Mouse (Mus musculus) lung, embryonic 15.5 days (tissue): ENCODE measurements around the gene Pih1d1. TPM values are rescaled to one million over a fixed set of nuclear protein-coding genes. Genes with fewer than 3 reads are reported as not detected.
"Not testable (repeated sequence)": the region's sequence is repeated elsewhere in the genome, so short reads cannot be mapped to it uniquely, and the experiment has no call there.

Experiments used
- ATAC-seq: fragments of 200-750 bp; cut with Nextera tagmentation; 2 replicates; pipeline ENCODE4 v1.8.0; 2017; ENCODE audit warnings: moderate number of reproducible peaks, borderline replicate concordance; ENCODE audit not compliant: low FRiP score, low TSS enrichment; ENCODE audit errors: extremely low read depth
- H3K27ac ChIP-seq: fragments of 300-500 bp; sonication (generic); 2 replicates; pipeline ENCODE4 v1.5.1; 2015; ENCODE audit warnings: moderate library complexity, mild to moderate bottlenecking, inconsistent platforms
- H3K27me3 ChIP-seq: fragments of 300-500 bp; sonication (generic); 2 replicates; pipeline ENCODE4 v1.6.1; 2015; ENCODE audit warnings: inconsistent platforms
- H3K36me3 ChIP-seq: fragments of 300-500 bp; sonication (generic); 2 replicates; pipeline ENCODE4 v1.6.1; 2015; ENCODE audit warnings: inconsistent platforms
- H3K4me1 ChIP-seq: fragments of 300-500 bp; sonication (generic); 2 replicates; pipeline ENCODE4 v1.6.1; 2015; ENCODE audit warnings: inconsistent platforms
- H3K4me2 ChIP-seq: fragments of 300-500 bp; sonication (generic); 2 replicates; pipeline ENCODE4 v1.6.1; 2015; ENCODE audit warnings: inconsistent platforms, mild to moderate bottlenecking, moderate library complexity
- H3K4me3 ChIP-seq: fragments of 300-500 bp; sonication (generic); 2 replicates; pipeline ENCODE4 v1.5.1; 2015; ENCODE audit warnings: mild to moderate bottlenecking, inconsistent platforms
- H3K9ac ChIP-seq: fragments of 300-500 bp; sonication (generic); 2 replicates; pipeline ENCODE4 v1.6.1; 2015; ENCODE audit warnings: inconsistent platforms
- H3K9me3 ChIP-seq: fragments of 300-500 bp; sonication (generic); 2 replicates; pipeline ENCODE4 v1.6.1; 2016; ENCODE audit warnings: inconsistent platforms
- WGBS: fragments of 180-500 bp; shearing (Covaris S2); methylation state at CpG from one replicate; pipeline ENCODE4 v1.1.7; 2015; 5-methylcytosine and 5-hydroxymethylcytosine counted together
- polyA plus RNA-seq: library from polyadenylated mRNA; unstranded; fragments of >200 nt; fragmentation: Nextera tagmentation; extraction: Ambion mirVana; gene quantifications from 2 replicates; pipeline ENCODE4 v1.2.1, GENCODE M21; 2015

Gene Pih1d1
- polyA plus RNA-seq, 1 experiment from 2014 or later, result 103 TPM

GRCm38 (mm10) chr7:45162996-45163615, 9.0 kb downstream of the Pih1d1 start:
- no peak for ATAC-seq
- H3K27me3 ChIP-seq, result peaks cover 58% of the 10 kb centered on the region

DNA sequence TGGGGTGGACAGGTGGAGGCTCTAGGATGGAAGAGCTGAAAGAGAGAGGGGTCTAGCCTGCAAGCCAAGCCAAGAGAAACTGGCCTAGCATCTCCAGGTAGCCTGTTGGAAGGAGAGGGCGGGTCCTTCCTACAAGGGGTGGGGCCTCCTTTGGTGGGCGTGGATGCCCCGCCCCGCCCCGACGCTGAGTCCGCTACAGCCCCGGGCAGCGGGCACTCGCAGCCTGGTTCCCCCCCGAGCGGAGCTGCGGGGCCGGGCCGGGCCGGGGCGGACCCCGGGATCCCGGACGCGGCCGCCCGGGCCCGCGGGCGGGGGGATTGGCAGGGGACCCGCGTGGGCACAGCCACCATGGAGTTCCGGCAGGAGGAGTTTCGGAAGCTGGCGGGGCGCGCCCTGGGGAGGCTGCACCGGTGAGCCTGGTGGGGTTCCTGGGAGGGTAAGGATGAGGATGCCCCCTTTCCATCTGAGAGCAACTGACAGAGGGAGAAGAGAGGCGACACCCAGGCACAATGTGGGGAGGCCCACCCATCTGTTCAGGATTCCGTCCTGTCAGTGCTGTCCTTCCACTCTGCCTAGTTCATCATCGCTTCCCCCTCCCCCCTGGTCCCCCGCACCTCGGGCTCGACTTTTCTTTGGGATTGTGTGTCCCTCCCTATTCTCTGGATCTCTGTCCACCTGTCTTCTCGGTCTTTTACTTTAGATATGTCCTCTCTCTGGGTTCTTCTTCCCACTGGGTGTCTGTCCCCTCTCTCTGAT, 9.8 kb downstream of the Pih1d1 start, which contains the start of gene Slc17a7:
TSS of gene Slc17a7 (plus strand) at position 215 of the 756 bp plus-strand sequence.
- Histone ChIP-seq H3K36me3 (peaks cover 16% of the 10 kb centered on the region; the same call in 1 of the 2 replicates), H3K9ac (peak within 1 kb of the TSS; percentile 42), H3K4me1 (peaks cover 10% of the 10 kb centered on the region), H3K9me3 (no peaks in the 10 kb centered on the region), H3K27ac (no peak within 1 kb of the TSS), H3K4me2 (peak within 1 kb of the TSS; percentile 86), H3K4me3 (peak within 1 kb of the TSS; percentile 46), H3K27me3 (peaks cover 66% of the 10 kb centered on the region)
- WGBS, result under 1% methylated on average over 41 of the region's 41 CpGs
- ATAC-seq, result no peak

More at GRCm38 (mm10) chr7:45162996-45163615, 9.0 kb downstream of the Pih1d1 start:
- H3K4me2 ChIP-seq, result no peak overlapping the region
- H3K27ac ChIP-seq, result no peak overlapping the region
- H3K4me3 ChIP-seq, result no peak overlapping the region
- H3K36me3 ChIP-seq, result peaks cover 24% of the 10 kb centered on the region; the same call in 1 of the 2 replicates
- peaks cover 10% of the 10 kb centered on the region for H3K4me1 ChIP-seq
- no peaks in the 10 kb centered on the region for H3K9me3 ChIP-seq
- WGBS, result 66% methylated on average over 9 of the region's 9 CpGs
- no peak overlapping the region for H3K9ac ChIP-seq

DNA sequence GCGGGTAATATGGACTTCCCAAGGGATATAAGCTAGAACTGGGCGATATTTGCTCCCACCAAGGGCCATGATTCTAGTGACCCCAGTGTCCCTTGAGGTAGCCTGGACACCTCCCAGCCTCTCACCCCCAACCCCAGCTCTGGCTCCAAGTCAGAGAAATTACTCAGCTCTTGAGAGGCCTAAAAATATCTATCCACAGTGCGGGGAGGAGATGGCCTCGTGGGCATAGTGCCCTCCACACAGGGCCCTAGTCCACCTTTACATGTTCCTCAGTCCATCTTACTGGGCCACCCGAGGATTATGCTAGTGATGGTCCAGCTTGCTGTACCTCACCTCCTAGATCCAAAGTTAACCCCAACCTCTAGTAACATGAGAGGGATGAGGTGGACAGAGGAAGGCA, 10.7 kb downstream of the Pih1d1 start:
- WGBS, result 52% methylated on average over 5 of the region's 5 CpGs

GRCm38 (mm10) chr7:45165701-45166100, 11.6 kb downstream of the Pih1d1 start:
- H3K4me3 ChIP-seq, result no peak overlapping the region
- peaks cover 82% of the 10 kb centered on the region for H3K27me3 ChIP-seq
- WGBS, result 44% methylated on average over 11 of the region's 11 CpGs
- H3K36me3 ChIP-seq, result no peaks in the 10 kb centered on the region
- no peak for ATAC-seq
- no peak overlapping the region for H3K4me2 ChIP-seq
- H3K27ac ChIP-seq, result no peak overlapping the region
- H3K9me3 ChIP-seq, result peaks cover 6% of the 10 kb centered on the region; the same call in 1 of the 2 replicates
- H3K4me1 ChIP-seq, result peaks cover 10% of the 10 kb centered on the region
- no peak overlapping the region for H3K9ac ChIP-seq

More for the DNA sequence above, 10.7 kb downstream of the Pih1d1 start:
- peaks cover 8% of the 10 kb centered on the region; the same call in 1 of the 2 replicates for H3K36me3 ChIP-seq
- peaks cover 5% of the 10 kb centered on the region; the same call in 1 of the 2 replicates for H3K9me3 ChIP-seq
- no peak overlapping the region for H3K4me3 ChIP-seq
- H3K9ac ChIP-seq, result no peak overlapping the region
- H3K4me1 ChIP-seq, result peaks cover 10% of the 10 kb centered on the region
- H3K27me3 ChIP-seq, result peaks cover 75% of the 10 kb centered on the region
- no peak overlapping the region for H3K27ac ChIP-seq
- no peak overlapping the region for H3K4me2 ChIP-seq
- no peak for ATAC-seq

GRCm38 (mm10) chr7:45166950-45167401, 12.9 kb downstream of the Pih1d1 start:
- Histone ChIP-seq H3K4me1 (peaks cover 10% of the 10 kb centered on the region), H3K36me3 (no peaks in the 10 kb centered on the region), H3K4me2 (no peak overlapping the region), H3K27me3 (peaks cover 95% of the 10 kb centered on the region), H3K9me3 (peaks cover 6% of the 10 kb centered on the region; the same call in 1 of the 2 replicates), H3K4me3 (no peak overlapping the region), H3K9ac (no peak overlapping the region), H3K27ac (no peak overlapping the region)
- WGBS, result 26% methylated on average over 10 of the region's 10 CpGs
- ATAC-seq, result no peak

- Histone ChIP-seq H3K9ac (no peak overlapping the region), H3K27ac (no peak overlapping the region), H3K4me2 (no peak overlapping the region), H3K4me3 (no peak overlapping the region), H3K9me3 (peaks cover 6% of the 10 kb centered on the region; the same call in 1 of the 2 replicates), H3K36me3 (no peaks in the 10 kb centered on the region), H3K4me1 (peaks cover 7% of the 10 kb centered on the region), H3K27me3 (peaks cover 97% of the 10 kb centered on the region)
- no peak for ATAC-seq
- WGBS, result 3% methylated on average over 19 of the region's 19 CpGs
Measured at GRCm38 (mm10) chr7:45167761-45168445, 13.8 kb downstream of the Pih1d1 start.

DNA sequence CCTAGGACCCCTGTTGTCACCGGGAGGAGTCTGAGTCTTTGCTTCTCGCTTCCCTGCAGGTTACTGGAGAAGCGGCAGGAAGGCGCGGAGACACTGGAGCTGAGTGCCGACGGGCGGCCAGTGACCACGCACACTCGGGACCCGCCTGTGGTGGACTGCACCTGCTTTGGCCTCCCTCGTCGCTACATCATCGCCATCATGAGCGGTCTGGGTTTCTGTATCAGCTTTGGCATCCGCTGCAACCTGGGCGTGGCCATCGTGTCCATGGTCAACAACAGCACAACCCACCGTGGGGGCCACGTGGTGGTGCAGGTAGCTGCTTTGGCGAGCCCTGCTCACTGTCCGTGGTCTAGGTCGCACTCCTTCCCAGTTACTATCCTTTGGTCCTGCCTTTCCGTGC, 14.6 kb downstream of the Pih1d1 start:
- peaks cover 6% of the 10 kb centered on the region; the same call in 1 of the 2 replicates for H3K9me3 ChIP-seq
- ATAC-seq, result no peak

DNA sequence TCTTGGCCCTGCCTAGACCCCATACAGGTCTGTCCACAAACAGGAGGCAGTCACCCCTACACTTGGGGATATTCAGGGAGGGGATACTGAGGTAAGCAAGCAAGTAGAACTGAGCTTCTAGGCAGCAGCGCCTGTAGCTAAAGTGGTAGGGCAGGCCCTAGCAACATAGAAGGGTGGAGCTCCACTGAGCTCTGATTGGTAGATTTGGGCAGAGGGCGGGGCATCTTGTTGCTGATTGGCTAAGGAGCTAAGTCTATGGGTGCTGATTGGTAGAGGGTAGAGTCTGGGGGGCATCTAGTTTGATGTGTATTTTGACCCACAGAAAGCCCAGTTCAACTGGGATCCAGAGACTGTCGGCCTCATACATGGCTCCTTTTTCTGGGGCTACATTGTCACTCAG, 15.4 kb downstream of the Pih1d1 start:
- 90% methylated on average over 3 of the region's 3 CpGs for WGBS
- ATAC-seq, result no peak
- Histone ChIP-seq H3K4me1 (no peaks in the 10 kb centered on the region), H3K4me3 (no peak overlapping the region), H3K9ac (no peak overlapping the region), H3K27ac (no peak overlapping the region), H3K9me3 (peaks cover 6% of the 10 kb centered on the region; the same call in 1 of the 2 replicates), H3K36me3 (no peaks in the 10 kb centered on the region), H3K4me2 (no peak overlapping the region), H3K27me3 (peaks cover 94% of the 10 kb centered on the region)

More for the DNA sequence above, 14.6 kb downstream of the Pih1d1 start:
- no peak overlapping the region for H3K27ac ChIP-seq
- WGBS, result 7% methylated on average over 24 of the region's 24 CpGs
- peaks cover 6% of the 10 kb centered on the region for H3K4me1 ChIP-seq
- H3K36me3 ChIP-seq, result no peaks in the 10 kb centered on the region
- H3K4me3 ChIP-seq, result no peak overlapping the region
- no peak overlapping the region for H3K9ac ChIP-seq
- H3K27me3 ChIP-seq, result peaks cover 94% of the 10 kb centered on the region
- no peak overlapping the region for H3K4me2 ChIP-seq

DNA sequence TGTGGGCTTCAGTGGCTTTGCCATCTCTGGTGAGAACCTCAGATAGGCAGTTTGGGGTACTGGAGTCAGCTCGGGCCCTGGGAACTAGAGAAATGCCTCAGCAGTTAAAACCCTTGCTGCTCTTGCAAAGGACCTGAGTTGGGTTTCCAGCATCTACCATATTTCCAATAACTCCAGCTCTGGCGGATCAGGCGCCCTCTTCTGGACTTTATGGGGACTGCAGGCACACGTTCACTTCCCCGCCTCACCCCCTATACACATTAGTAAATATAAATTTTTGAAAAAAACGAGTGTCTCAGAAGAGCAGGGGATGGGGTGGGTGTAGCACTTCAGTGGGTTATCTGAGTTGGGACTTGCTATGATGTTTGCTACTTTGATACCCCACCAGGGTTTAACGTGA, 18.9 kb downstream of the Pih1d1 start:
- Histone ChIP-seq H3K27ac (no peak overlapping the region), H3K9me3 (peaks cover 6% of the 10 kb centered on the region; the same call in 1 of the 2 replicates), H3K4me2 (no peak overlapping the region), H3K36me3 (no peaks in the 10 kb centered on the region), H3K4me3 (no peak overlapping the region), H3K4me1 (0 out of 2 replicates have a peak, but pooled peaks cover 9% of the 10 kb centered on the region), H3K27me3 (peaks cover 94% of the 10 kb centered on the region), H3K9ac (no peak overlapping the region)
- ATAC-seq, result no peak
- WGBS, result 60% methylated on average over 7 of the region's 7 CpGs

DNA sequence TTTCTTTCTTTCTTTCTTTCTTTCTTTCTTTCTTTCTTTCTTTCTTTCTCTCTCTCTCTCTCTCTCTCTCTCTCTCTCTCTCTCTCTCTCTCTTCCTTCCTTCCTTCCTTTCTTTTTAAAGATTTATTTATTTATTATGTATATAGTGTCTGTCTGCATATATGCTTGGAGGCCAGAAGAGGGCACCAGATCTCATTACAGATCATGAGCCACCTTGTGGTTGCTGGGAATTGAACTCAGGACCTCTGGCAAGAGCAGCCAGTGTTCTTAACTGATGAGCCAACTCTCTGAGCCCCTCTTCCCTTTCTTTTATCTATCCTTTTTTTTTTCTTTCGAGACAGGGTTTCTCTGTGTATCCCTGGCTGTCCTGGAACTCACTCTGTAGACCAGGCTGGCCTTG, 19.7 kb downstream of the Pih1d1 start:
- H3K4me1 ChIP-seq, H3K27ac ChIP-seq, H3K4me2 ChIP-seq, H3K9me3 ChIP-seq, H3K36me3 ChIP-seq, H3K9ac ChIP-seq, H3K4me3 ChIP-seq, ATAC-seq: not testable (repeated sequence)
- 62% methylated on average over 1 of the region's 1 CpGs for WGBS
- peaks cover 94% of the 10 kb centered on the region for H3K27me3 ChIP-seq

DNA sequence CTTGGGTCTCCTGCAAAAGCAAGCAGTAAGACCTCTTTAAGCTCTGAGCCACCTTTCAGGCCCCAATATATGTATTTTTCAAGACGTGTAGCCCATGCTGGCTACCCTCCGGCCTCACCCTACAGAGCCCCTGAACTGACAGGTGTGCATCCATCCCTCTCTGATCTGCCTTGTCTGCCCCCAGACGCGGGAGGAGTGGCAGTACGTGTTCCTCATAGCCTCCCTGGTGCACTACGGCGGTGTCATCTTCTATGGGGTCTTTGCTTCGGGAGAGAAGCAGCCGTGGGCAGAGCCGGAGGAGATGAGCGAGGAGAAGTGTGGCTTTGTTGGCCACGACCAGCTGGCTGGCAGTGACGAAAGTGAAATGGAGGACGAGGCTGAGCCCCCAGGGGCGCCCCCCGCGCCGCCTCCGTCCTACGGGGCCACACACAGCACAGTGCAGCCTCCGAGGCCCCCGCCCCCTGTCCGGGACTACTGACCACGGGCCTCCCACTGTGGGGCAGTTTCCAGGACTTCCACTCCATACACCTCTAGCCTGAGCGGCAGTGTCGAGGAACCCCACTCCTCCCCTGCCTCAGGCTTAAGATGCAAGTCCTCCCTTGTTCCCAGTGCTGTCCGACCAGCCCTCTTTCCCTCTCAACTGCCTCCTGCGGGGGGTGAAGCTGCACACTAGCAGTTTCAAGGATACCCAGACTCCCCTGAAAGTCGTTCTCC, 20.6 kb downstream of the Pih1d1 start:
- 0 out of 2 replicates have a peak overlapping the region, but pooled peaks have one; percentile 9 for H3K4me3 ChIP-seq
- peaks cover 2% of the 10 kb centered on the region; the same call in 1 of the 2 replicates for H3K9me3 ChIP-seq
- peak; percentile 44; the same call in 1 of the 2 replicates for ATAC-seq
- peak overlapping the region; percentile 23 for H3K4me2 ChIP-seq
- peaks cover 94% of the 10 kb centered on the region for H3K27me3 ChIP-seq
- no peak overlapping the region for H3K9ac ChIP-seq
- H3K4me1 ChIP-seq, result 0 out of 2 replicates have a peak, but pooled peaks cover 9% of the 10 kb centered on the region
- 6% methylated on average over 25 of the region's 29 CpGs for WGBS
- H3K27ac ChIP-seq, result no peak overlapping the region
- no peaks in the 10 kb centered on the region for H3K36me3 ChIP-seq
